Mouse (Mus musculus) CH12.LX (cell line): ENCODE data around the gene Rhox2f.
"Not testable (repeated sequence)": the region's sequence is repeated elsewhere in the genome, so short reads cannot be mapped to it uniquely, and the experiment has no call there.

Experiments
- CHD1 ChIP-seq: IDR thresholded peaks from 2 replicates; pipeline ENCODE4 v1.6.1; 2012; ENCODE audit warnings: low read depth, low read length, improper control_type of control experiment, inconsistent platforms
- CTCF ChIP-seq, 2 experiments: IDR thresholded peaks in 1 of 2; conservative IDR thresholded peaks in 1 of 2; 2 replicates each; pipeline ENCODE4 v1.5.1; 2011 to 2012; ENCODE audit warnings: low read depth in 2 of 2, low read length in 2 of 2, improper control_type of control experiment in 1 of 2, inconsistent platforms in 1 of 2, mild to moderate bottlenecking in 1 of 2, moderate library complexity in 1 of 2
- JUN ChIP-seq: IDR thresholded peaks from 2 replicates; pipeline ENCODE4 v1.6.1; 2011; ENCODE audit warnings: low read depth, mild to moderate bottlenecking, low read length, improper control_type of control experiment, moderate library complexity; ENCODE audit not compliant: insufficient read depth
- MAX ChIP-seq: IDR thresholded peaks from 2 replicates; pipeline ENCODE4 v1.6.1; 2011; ENCODE audit warnings: low read length, improper control_type of control experiment
- POLR2A ChIP-seq: IDR thresholded peaks from 2 replicates; pipeline ENCODE4 v1.6.1; 2011; ENCODE audit warnings: low read depth, mild to moderate bottlenecking, improper control_type of control experiment, low read length
- ZC3H11A ChIP-seq: IDR thresholded peaks from 2 replicates; pipeline ENCODE4 v1.6.1; 2012; ENCODE audit warnings: low read depth, mild to moderate bottlenecking, inconsistent platforms, low read length, improper control_type of control experiment
- ZKSCAN1 ChIP-seq: IDR thresholded peaks from 2 replicates; pipeline ENCODE4 v1.6.1; 2012; ENCODE audit warnings: low read depth, inconsistent platforms, low read length, improper control_type of control experiment, borderline replicate concordance
- ZNF384 ChIP-seq: IDR thresholded peaks from 2 replicates; pipeline ENCODE4 v1.6.1; 2012; ENCODE audit warnings: low read depth, low read length, improper control_type of control experiment, inconsistent platforms

- not testable (repeated sequence) for TF ChIP-seq CTCF (conservative IDR thresholded peaks at IDR 0.05 in 1 of 2, IDR thresholded peaks at IDR 0.05 in 1 of 2; ENCODE audit: low read depth in 2 of 2, low read length in 2 of 2); MAX; ZKSCAN1; POLR2A; JUN; ZNF384; CHD1; ZC3H11A
These were observed 41.1 kb upstream of the Rhox2f start, which contains the start of gene Rhox2e for GRCm38 (mm10) chrX:37530152-37530551.
